Mouse (Mus musculus) layer of hippocampus, adult 2 months (tissue): ENCODE data around the gene Msi2. TPM values are rescaled to one million over a fixed set of nuclear protein-coding genes. Genes with fewer than 3 reads are reported as not detected.

Experiments
- DNase-seq, 2 experiments: peaks; one replicate each; pipeline ENCODE4 v3.0.0; 2022; ENCODE audit warnings: low spot score in 2 of 2
- H3K27ac ChIP-seq: fragments of 200-600 bp; 2 replicates; pipeline ENCODE4 v1.8.1; 2022
- H3K4me3 ChIP-seq: fragments of 200-600 bp; 2 replicates; pipeline ENCODE4 v1.8.1; 2022; ENCODE audit warnings: mild to moderate bottlenecking
- CTCF ChIP-seq: fragments of 200-600 bp; conservative IDR thresholded peaks from 2 replicates; pipeline ENCODE4 v1.8.1; 2022; ENCODE audit warnings: antibody characterized with exemption, mild to moderate bottlenecking, moderate library complexity
- long read RNA-seq, 2 experiments: library from polyadenylated mRNA; stranded (forward); transcript quantifications; one replicate each; pipeline ENCODE4 v2.0.0; 2021; ENCODE audit warnings: borderline mapping rate in 2 of 2
- total RNA-seq, 2 experiments: library from RNA; stranded (reverse); gene quantifications; 2 replicates each; pipeline ENCODE4 v1.2.3; 2021

Gene Msi2
- 100 to 1,000 TPM; 103 to 114 TPM for total RNA-seq
- long read RNA-seq, experiment 1, partial matches to known transcripts = 1 of 7 reads
- long read RNA-seq, experiment 1, other reads (novel, unspliced or antisense) = 6 of 7 reads
- long read RNA-seq, experiment 2, partial matches to known transcripts = 0 of 8 reads
- long read RNA-seq, experiment 2, other reads (novel, unspliced or antisense) = 8 of 8 reads

DNA sequence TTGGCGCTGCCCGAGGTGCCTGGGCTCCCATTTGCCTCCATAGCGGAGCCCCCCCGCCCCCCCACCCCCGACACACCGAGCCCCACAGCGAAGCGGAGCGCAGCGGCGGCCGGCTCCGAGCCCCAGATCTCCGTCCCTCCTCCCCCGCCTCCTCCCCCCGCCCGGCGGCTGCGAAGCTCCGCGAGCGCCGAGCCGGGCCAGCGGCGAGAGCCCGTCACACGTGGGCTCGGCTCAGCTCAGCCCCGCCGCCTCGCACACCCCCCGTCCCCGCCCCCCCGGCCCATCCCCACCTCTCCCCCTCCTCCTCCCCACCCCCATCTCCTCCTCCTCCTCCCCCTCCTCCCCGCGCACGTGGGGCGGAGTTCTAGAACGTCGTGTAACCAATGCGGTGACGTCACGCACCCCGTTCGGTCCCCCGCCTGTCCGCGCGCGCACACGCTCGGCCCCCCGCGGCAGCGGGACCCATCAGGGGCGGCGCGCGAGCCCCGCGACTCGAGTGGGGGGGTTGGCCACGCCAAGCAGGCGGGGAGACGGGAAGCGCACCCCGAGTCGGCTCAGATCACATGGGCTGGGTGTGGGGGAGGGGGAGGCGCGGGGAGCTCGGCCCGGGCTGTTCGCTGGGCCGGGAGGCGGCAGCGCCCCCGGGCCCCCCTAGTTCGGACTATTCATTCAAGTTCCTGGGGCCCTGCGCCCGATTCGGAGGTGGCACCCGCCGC lies at the start of gene Msi2:
Gene Msi2 (minus strand): TSS at position 464 of the 716 bp plus-strand sequence.
- H3K4me3 ChIP-seq = peak within 1 kb of the TSS; percentile 89
- peak within 1 kb of the TSS; percentile 94 for H3K27ac ChIP-seq
- peak; percentile 87 to 89 for DNase-seq
- no peak for TF ChIP-seq CTCF

DNA sequence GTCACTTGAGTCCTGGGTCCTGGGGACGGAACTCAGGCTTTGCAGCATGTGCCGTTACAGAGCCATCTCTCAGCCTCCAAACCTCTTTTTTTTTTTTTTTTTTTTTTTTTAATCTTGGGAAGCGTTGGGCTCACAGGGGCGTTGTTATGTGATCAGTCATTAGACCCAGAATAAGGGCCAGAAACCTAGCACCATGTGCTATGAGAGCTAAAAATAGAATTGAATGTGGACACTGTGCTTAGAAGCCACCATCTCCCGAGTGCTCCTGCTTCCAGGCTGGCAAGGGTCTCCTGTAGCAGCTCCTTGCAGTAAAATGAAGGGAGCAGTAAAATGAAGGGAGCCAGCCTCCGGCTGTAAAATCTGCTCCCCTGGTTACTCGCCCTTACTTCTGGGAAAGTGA lies 47.3 kb upstream of the Msi2 start:
- no peak for TF ChIP-seq CTCF
- no peak for DNase-seq
- Histone ChIP-seq H3K4me3 (no peak overlapping the region), H3K27ac (no peak overlapping the region)

DNA sequence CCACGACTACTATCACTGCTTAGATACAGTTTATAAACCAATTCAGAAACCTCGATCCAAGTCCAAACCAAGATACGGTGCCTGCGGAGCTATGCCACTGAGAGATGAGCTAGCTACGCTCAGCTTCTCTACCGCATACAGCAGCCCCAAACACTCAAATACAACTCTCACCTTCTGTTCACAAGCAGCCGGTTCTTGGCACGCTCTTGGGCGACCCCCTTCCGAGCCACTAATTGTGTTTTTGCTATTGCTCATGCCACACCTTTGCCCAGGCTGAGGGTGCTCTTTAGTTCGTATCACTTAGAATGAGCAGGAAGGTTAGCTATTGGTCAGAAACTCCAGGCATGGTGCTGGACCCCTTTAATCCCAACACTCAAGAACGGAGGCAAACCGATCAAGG lies 45.1 kb upstream of the Msi2 start:
- DNase-seq = no peak
- Histone ChIP-seq H3K4me3 (no peak overlapping the region), H3K27ac (no peak overlapping the region)
- TF ChIP-seq CTCF = no peak

DNA sequence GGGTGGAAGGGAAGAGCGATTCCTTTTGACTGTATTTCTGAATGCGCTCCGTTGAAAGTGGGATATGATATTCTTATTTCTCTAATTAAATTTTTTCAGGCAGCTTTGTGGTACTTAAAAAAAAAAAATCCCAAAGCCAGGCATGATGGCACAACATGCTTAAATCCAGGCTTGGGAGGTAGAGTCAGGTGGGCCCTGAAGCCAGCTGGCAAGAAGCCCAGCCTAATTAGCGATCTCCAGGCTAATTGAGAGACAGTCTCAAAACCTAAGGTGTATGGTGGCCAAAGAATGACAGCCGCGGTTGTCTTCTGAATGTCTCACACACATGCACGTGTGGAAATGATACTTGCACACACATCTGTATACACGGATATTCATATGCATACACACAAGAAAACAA lies 41.2 kb upstream of the Msi2 start:
- TF ChIP-seq CTCF = no peak
- Histone ChIP-seq H3K27ac (no peak overlapping the region), H3K4me3 (no peak overlapping the region)
- no peak for DNase-seq

- TF ChIP-seq CTCF = no peak
- no peak for DNase-seq
- no peak overlapping the region for H3K27ac ChIP-seq
- no peak overlapping the region for H3K4me3 ChIP-seq
Measured at GRCm38 (mm10) chr11:88758402-88758801, 40.1 kb upstream of the Msi2 start.

GRCm38 (mm10) chr11:88745306-88745705 lies 27.0 kb upstream of the Msi2 start:
- TF ChIP-seq CTCF = no peak
- no peak for DNase-seq
- H3K27ac ChIP-seq = no peak overlapping the region
- H3K4me3 ChIP-seq = no peak overlapping the region

- H3K27ac ChIP-seq = no peak overlapping the region
- TF ChIP-seq CTCF = no peak
- no peak overlapping the region for H3K4me3 ChIP-seq
- no peak for DNase-seq
Measured at GRCm38 (mm10) chr11:88739574-88740295, 21.4 kb upstream of the Msi2 start.

DNA sequence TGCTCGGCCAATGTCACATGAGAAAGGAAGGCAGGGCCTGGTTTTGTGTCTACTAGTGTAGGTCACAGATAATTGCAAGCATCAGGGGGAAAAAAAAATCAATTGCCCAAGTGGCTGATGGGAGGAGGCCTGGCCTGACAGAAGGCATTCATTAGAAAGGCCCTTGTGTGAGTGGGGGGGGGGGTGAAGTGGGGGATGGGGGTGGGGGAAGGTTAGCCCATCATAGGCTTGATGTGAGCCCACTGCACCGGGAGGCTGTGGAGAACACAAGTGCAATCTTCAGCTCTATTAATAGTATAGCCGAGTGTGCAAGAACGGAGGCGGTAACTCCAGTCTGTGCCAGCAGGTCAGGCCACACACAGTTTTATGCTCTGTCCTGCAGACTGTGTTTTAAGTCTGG lies 11.1 kb upstream of the Msi2 start:
- no peak overlapping the region for H3K4me3 ChIP-seq
- TF ChIP-seq CTCF = no peak
- DNase-seq = no peak
- H3K27ac ChIP-seq = no peak overlapping the region

- peak; percentile 63 to 78 for DNase-seq
- TF ChIP-seq CTCF = peak; percentile 96
- Histone ChIP-seq H3K27ac (no peak overlapping the region), H3K4me3 (no peak overlapping the region)
Measured at GRCm38 (mm10) chr11:88728508-88728890, 10.2 kb upstream of the Msi2 start.

- Histone ChIP-seq H3K4me3 (no peak overlapping the region), H3K27ac (no peak overlapping the region)
- no peak for TF ChIP-seq CTCF
- DNase-seq = no peak
Measured at GRCm38 (mm10) chr11:88727768-88728507, 9.6 kb upstream of the Msi2 start.

DNA sequence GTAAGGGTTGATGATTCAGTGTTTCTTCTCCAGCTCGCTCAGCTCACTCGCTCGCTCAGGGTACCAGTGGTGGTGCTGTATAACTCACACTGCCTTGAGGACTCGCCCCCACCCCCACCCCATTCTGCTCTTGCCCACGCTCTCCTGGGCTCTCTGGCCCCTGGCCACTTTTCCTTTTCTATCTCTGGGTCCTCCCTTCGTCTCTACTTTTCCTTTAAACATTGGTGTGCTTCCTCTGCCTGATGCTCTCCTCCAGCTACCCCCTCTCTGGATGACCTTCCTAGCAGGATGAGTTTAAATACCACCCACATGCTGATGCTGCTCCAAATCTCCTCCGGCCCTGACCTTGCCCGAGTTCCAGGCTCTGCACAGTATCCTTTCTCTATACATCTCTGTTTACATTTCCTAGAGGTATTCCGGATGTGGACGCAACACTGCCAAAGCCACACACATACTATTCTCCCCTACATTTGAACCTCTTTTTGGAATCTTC lies 2.9 kb upstream of the Msi2 start:
- no peak for DNase-seq
- Histone ChIP-seq H3K27ac (no peak overlapping the region), H3K4me3 (no peak overlapping the region)
- TF ChIP-seq CTCF = no peak

DNA sequence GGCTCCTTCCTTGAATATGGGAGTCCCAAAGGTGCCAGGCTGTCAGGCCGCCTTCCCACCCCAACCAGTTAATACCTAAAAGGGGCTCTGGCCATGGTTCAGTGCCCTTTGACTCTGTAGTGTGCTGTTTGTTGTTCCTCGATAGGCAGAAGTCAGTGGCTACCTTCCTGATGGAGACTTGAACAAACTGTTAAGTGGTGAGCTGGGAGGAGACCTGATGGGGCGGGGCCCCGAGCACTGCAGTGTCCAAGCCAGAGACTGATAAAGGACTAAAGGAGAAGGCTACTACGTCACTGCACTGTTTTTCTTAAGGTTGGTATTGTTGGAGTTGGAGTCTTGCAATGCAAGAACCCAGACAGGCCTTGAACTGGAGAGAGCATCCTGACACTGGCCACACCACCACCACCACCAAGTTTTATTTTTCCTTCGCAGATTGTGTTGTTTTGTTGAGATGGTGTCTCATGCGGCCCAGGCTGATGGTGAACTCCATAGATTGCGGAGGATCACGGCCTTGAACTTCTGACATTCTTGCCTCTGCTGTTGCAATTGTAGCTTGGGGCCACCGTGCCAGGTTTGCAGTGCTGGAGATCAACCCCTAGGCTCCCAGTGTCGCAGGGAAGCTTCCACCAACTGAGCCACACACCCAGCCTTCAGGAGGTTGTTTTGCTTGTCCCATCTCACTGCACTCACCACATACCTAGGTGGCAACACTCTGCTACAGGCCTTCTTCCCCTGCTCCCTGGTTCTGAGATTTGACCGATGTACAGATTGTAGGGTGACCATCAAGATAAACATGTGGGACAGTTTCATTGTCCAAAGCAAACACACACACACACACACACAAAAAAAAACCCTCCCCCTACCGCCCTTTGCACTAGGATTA lies 2.2 kb upstream of the Msi2 start:
- DNase-seq = no peak
- no peak for TF ChIP-seq CTCF
- no peak overlapping the region for H3K4me3 ChIP-seq
- no peak overlapping the region; the same call in 1 of the 2 replicates for H3K27ac ChIP-seq
